Mouse (Mus musculus) spleen, adult 10 weeks (tissue): ENCODE measurements around the gene Gm30083. TPM values are rescaled to one million over a fixed set of nuclear protein-coding genes. Genes with fewer than 3 reads are reported as not detected.

ENCODE experiments used
- polyA plus RNA-seq: library from polyadenylated mRNA; stranded (reverse); fragments of 350-450 nt; fragmentation: Illumina TruSeq; extraction: RNeasy Lipid Tissue Mini Kit (QIAGEN cat#74804); gene quantifications from one replicate; pipeline ENCODE4 v1.2.3, GENCODE M21; 2015; ENCODE audit warnings: low replicate concordance; ENCODE audit not compliant: insufficient read depth

The Gm30083 gene
- polyA plus RNA-seq: not detected

DNA sequence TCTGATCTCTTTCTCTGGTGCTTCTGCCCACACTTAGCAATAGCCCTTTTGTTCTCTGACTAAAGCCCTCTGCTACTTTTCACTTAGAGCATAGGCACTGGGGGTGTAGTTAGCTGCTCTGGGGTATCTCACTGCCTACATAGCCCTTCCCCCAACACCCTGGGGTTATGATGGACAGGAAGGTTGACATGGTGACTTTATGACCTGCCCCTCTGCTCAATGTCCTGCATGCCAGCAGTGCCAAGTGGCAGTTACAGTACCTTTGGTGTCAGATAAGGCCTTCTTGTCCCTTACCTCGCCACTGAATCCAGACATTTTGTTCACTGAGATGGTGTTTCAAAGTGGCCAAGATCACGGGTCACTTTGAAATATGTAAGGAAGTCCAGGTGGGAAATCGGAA, at the start of gene Gm30083:
Gene Gm30083 (minus strand): TSS at position 120 of the 400 bp plus-strand sequence.

DNA sequence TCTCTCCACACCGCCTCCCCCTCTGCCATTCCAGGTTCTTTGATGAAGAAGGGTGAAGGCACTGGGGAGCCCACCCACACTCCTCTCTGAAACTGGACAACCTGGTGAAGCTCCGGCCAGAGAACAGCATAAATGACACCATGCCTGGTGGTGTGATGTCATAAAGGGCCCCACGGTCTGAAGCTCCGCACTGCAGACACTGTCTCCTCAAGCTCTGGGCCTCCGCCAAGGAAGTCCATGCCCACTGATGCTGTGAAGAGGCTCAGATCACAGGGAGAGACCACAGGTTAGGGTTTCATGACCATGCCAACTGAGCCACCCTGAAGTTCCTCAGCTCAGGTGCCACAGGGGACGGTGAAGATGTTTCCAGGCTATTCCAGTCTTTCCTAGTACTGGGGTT, 37.5 kb upstream of the Gm30083 start, which contains the start of gene Antxrl:
Gene Antxrl (plus strand): TSS at position 192 of the 400 bp plus-strand sequence.

DNA sequence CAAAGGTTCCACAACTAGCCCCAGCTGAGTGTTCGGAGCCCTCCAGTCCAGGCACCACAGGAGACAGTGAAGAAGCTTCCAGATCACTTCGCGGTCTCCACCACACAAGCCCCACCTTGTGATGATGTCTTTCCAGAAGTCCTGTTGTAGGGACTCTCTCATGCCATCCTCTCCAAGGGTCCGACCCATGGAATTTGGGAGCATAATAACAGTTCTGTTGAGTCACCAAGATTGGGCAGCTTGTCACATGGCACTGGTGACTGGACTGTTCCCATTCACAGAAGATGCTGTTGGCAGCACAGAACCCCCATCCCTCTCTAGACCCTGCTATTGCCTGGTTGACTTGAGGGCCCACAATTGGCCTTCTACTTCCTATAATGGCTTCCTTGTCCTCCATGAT, 1.4 kb upstream of the Gm30083 start, which contains the start of gene Gm5460:
Gene Gm5460 (plus strand): TSS at position 378 of the 400 bp plus-strand sequence.

DNA sequence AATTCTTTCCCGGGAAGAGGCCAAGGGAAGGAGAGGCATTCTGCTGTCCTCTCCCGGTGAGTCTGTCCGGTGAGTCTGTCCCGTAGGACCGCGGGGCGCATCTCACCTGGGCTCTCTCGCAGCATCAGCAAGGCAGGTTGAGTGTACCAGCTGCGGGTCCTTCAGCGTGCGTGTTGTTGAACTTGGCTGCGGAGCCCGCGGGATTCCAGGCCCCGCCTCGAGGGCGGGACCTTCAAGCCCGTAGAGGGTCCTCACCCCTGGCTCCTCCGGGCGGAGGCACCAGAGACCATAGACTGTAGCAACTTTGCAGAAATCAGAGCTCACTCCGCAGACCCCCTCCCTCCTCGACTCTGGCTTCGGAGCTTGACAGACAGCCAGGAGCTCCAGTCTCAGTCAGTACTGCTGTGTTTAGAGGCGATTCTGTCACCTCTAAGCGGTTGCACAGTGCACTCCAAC, 36.4 kb downstream of the Gm30083 start, which contains the start of gene Zfp488:
Gene Zfp488 (minus strand): TSS at position 161 of the 456 bp plus-strand sequence.

DNA sequence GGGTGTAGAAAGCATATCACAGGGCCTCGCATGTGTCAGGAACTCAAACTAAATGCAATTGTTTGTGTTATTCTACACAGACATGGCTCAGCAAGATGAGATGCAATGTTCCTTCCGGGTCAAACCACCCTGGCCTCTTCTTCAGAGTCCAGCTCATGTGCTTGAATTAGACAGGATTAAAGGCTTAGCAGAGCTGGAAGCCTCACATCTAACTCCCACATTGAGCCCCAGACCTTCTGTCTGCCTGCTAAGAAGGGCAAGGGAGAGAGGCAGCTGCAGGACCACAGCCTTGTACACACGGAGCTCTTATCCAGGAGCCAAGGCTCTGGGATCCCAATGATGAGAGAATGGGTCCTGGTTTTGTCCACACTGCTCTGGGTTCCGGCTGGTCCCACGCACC, 61.2 kb downstream of the Gm30083 start, which contains the start of gene Rbp3:
Gene Rbp3 (plus strand): TSS at position 243 of the 400 bp plus-strand sequence.

DNA sequence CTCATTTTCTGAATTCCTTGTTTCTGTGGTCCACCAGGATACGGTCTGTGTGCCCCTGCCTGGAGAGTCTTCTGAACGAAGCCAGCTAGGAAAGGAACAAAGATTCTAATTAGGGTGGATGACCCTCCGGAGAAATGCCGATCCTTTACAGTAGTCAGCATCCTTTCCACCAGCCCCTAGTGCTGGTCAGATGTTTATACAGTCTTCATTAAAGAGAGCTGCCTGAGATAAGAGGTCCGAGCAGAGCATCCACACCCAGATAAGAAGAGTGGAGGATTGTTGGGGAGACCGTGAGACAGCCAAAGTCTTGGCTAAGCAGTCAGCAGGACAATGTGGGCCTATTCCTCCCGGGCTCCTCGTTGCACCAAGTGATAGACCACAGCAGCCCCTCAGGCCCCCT, 74.2 kb downstream of the Gm30083 start, which contains the start of gene Gdf2:
Gene Gdf2 (plus strand): TSS at position 301 of the 400 bp plus-strand sequence.

Other genes starting within 250 kb of the Gm30083 start
- 6.9 TPM for gene Gdf10, start 91.6 kb downstream of the Gm30083 start, polyA plus RNA-seq
- 0.07 TPM for gene Gdf2, start 74.1 kb downstream of the Gm30083 start, polyA plus RNA-seq
- gene Rbp3, start 61.2 kb downstream of the Gm30083 start, polyA plus RNA-seq: not detected
- 0.06 TPM for gene Zfp488, start 36.4 kb downstream of the Gm30083 start, polyA plus RNA-seq
- not detected for gene Gm5460, start 1.6 kb upstream of the Gm30083 start, polyA plus RNA-seq
- not detected for gene Antxrl, start 37.5 kb upstream of the Gm30083 start, polyA plus RNA-seq
- 0.48 TPM for gene Anxa8, start 70.8 kb upstream of the Gm30083 start, polyA plus RNA-seq
- not detected for gene A630023A22Rik, start 87.6 kb upstream of the Gm30083 start, polyA plus RNA-seq
- gene Npy4r, start 137.3 kb upstream of the Gm30083 start, polyA plus RNA-seq: not detected
- gene Gprin2, start 186.5 kb upstream of the Gm30083 start, polyA plus RNA-seq: 0.14 TPM
- 3.2 TPM for gene Syt15, start 204.4 kb upstream of the Gm30083 start, polyA plus RNA-seq